Mouse (Mus musculus) heart, postnatal 4 days (tissue): ENCODE data around the gene Fam81a. TPM values are rescaled to one million over a fixed set of nuclear protein-coding genes. Genes with fewer than 3 reads are reported as not detected.
A peak's percentile ranks its signal among the peaks of the same experiment; 100 is the strongest.

Experiments used
- DNase-seq: peaks from one replicate; pipeline ENCODE4 v3.0.0; 2021
- total RNA-seq, 2 experiments: library from RNA; stranded (reverse); gene quantifications; 2 replicates each; pipeline ENCODE4 v1.2.3; 2021

The Fam81a gene
- 10 to 100 TPM; 25.4 to 28.1 TPM for total RNA-seq

DNA sequence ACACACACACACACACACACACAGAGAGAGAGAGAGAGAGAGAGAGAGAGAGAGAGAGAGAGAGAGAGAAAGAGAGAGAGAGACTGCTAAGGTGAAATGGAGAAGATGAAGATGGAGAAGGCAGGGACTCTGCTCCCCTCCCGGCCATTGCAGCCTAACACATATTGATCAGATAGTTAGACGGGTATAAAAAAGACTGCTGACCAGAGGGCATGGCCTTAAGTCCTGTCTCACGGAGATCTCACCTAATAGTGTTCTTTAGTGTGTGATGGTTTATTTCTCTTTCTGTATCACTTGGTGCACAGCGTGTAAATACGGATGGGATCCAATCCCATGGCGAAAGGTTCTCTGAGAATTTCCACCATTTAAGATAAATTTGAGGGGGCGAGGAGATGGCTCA is at the start of gene Fam81a:
Gene Fam81a (minus strand): TSS at position 101 of the 400 bp plus-strand sequence.
- no peak for DNase-seq

DNA sequence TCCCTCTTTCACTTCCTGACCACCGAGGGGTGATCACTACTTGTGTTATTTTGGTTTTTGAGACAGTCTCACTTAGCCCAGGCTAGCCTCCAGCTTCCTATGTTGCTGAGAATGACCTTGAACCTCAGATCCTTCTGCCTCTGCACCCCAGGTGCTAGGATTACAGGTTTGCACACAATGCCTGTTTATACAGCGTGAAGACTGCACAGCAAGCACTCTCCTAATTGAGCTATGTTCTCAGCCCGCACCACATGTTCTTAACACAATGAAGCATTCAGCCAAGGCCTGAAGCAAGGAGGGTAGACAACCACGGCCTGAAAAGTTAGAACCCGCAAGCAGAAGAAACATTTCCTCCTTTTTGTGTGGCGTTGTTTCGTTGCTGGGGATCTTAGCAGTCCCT is 40.3 kb upstream of the Fam81a start:
- DNase-seq = no peak

DNA sequence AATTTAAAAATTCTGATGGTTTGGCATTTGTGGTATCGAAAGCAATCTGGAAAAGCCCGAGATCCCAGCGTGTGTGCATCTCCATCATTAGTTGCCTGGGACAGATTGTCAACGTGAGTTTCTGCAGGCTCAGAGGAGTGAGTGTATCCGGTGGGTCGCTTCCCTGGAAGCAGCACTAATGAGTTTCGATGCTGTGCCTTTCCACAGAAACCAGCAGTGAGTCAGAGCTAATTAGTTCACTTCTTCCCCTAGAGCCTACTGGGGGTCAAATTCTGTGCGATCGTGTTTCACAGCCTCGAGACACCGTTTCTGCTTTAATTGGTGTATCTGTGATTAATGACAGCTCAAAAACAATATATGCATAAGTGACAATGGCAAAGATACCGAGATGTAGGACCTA is 39.4 kb upstream of the Fam81a start:
- DNase-seq = no peak

DNA sequence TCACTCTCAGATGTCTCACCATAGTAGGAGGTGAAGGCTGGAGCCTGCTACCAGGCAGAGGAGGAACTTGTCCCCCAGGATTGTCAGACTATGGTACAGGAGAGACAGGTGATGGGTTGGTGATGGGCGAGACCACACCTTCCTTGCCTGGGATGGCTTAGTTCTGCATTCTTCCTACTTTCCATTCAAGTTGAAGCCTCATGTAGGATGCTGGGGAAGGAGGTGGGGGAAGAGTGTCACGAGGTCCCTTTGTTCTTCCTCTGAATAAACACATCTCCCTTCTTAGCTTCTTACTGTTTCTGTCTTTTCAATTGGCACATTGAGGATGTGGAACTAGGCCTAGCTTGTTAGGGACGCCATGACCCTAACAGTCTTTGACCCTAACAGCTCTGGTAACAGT is 33.9 kb upstream of the Fam81a start:
- no peak for DNase-seq

DNA sequence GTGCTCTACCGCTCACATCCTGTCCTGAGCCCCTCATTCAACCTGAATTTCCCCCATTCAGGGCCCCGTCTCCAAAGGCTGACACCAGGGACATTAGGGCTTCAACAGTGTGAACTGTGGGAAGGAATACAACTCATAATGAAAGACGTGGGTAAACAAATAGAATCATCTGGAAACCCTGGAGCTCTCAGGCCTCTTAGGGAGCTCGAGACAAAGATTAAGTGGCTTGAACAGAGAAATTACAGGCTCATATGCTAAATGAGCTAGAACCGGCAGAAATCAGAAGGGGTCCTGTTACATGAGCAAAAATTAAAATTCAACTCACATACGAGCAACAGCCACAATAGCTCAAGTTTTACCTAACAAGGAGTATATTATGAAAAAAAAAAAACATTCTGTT is 32.5 kb upstream of the Fam81a start:
- no peak for DNase-seq

DNA sequence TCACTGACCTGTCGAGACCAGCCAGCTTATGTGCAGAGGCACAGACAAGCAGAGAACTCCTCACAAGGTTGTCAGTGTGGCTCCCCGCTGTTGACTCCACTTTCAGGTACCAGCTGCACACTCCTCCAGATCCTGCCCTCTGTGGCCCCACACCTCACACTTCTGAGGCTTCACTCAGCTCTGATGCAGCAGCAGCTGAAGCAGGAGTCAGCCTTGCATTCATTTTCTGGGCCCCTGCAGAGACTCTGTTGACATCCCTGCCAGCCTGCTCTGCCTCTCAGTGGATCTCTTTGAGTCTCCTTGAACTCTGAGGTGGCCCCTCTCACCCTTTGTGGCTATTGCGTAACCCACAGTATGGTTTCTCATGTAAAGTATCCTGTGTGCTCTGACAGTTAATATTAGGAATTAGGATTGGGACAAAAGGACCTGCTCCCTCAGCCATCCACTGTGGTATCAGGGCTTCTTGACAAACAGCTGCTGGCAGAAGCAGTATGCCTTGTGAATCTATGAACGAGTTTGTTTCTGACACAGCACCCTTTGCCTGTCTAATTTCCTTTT is 32.0 kb upstream of the Fam81a start:
- DNase-seq = no peak

DNA sequence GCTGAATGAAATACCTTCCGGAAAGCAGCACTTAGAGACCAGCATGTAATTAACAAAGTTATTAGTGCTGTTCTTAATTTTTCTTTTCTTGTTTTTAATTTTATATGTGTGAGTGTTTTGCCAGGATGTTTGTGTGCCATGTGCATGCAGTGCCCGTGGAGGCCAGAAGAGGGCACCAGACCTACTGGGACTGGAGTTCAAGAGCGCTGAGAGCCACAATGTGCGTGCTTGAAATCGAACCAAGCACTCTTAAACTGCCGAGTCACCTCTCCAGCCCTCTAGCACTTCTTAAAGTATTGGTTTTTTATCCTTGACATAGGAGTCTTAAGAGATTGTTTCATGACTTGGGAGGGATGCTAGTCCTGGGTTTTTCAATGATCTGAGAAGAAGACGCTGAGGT is 26.6 kb upstream of the Fam81a start:
- DNase-seq = peak; percentile 9

DNA sequence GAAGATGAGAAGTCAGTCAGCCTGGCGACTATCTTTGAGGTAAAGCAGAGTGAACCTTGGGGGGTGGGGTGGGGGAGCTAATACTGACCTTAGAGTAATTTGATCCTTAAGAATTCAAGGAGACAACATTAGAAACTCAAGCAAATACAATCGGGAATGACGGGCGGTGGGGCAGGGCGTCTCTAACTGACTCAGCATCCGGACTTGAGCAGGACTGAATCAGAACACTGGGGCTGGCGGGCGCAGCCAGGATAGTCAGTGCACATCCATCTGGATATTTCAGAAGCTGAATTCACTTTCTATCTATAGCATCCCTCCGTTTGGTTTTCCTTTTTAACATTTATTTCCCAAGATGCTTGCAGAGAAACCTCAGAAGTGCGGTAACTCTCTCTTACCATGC is 17.7 kb upstream of the Fam81a start:
- DNase-seq = no peak

DNA sequence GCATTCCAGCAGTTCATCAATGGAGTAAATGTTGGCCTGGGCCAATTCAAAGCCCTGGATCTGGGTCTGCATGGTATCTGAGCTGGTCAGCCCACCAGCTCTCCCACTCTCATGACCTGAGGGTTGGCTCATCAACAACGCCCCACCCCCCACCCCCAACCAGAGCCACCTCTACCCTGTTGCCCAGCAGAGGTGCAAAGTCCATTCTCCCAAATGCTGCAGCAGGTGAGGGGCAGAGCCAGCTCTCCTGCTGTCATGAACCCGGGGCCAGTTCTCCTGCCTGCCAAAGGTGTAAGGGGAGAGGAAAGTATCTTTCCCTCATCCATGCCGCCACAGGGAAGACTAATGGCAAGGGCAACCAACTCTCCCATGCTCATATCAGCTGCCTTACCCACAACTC is 5.3 kb upstream of the Fam81a start:
- DNase-seq = no peak

DNA sequence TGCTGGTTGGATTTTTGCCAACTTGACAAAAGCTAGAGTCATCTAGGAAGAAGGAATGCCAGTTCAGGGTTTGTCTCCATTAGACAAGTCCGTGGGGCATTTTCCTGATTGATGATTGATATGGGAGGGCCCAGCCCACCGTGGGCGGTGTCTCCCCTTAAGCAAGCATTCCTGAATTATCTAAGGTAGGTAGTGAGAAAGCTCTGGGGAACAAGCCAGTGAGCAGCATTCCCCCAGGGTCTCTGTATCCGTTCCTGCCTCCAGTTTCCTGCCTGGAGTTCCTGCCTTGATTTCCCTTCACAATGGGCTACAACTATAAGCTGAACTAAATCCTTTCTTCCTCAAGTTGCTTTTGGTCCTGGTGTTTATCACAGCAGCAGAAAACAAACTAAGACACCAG is 3.1 kb upstream of the Fam81a start:
- no peak for DNase-seq

DNA sequence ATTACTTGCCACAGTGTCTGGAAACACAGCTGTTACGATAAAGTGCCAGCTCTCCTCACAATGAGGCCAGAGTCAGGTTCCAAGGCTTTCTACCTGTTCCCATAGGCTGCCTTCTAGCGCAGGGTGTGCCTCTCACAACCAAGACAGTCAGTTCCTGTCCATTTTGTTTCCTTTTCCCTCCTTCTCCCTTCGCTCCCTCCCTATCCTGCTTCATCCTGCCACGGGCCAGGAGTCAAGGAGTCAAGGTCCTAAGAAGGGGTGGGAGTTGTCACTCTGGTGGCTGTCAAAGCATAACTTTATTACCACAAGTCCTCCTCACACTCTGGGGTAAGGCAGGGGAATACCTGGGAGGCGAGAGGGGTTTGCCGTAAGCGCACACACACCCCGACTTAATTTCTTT is 966 bp upstream of the Fam81a start:
- DNase-seq = no peak

DNA sequence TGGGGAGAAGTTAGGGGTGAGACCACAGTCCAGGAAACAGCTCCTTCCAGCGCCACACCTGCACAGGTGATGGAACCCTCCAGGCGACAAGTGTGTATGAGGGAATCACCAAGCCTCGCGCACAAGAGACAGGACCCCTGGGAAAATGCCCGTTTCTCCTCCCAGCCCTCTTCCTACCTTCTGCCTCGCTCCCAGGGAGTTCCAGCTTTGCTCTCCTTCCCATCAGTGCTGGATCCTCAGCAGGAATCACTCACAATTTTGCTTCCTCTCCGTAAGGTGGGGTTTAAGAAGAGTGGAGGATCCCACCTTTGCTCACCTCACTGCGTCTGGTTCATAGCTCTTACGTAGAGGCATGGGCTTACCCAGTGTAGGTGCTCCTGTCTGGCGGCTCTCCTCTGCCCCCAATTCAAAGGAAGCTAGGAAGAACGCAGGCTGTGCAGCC is 454 bp downstream of the Fam81a start:
- no peak for DNase-seq

DNA sequence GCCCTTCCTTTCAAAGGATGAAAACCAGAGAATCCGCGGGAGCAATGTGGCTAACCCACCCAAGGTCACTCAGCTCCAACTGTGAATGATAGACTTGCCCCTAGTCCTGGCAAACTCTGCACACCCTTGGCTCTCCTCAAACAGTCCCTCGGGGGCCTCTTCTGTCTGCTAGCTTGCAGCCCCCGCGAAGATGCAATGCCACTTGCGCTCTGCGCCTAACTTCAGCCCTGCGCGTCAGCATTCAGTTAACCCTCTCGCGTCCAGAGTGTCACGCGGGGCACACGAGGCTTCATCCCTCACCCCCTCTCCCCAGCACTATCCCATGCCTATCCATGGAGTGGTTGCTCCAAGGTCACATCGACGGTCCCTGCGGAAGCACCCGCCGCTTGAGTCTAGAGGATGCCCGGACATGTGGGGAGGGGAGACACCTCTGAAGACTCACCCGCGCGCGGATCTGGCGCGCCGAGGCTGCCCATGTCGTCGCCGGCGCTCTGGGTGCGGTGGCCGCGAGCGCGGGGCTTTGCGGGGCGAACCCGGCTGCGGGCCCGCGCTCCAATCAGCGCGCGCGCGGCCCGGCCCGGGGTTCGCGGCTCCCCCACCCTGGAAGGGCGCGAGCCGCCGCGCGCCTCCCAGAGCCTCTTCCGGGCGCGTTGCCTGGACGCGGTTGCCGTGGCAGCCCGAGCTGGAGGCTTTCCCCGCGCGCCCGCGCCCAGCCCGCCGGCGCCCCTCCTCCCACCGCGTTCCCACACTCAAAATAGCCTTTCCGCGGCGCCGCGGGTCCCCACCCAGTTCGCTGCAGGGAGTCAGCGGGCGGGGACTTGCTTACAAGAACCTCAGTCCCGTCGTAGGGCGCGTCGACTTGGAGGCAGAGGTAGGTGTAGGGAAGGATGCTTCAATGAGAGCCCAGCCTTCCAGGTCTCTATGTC is 1.2 kb downstream of the Fam81a start:
- peak; percentile 76 for DNase-seq

DNA sequence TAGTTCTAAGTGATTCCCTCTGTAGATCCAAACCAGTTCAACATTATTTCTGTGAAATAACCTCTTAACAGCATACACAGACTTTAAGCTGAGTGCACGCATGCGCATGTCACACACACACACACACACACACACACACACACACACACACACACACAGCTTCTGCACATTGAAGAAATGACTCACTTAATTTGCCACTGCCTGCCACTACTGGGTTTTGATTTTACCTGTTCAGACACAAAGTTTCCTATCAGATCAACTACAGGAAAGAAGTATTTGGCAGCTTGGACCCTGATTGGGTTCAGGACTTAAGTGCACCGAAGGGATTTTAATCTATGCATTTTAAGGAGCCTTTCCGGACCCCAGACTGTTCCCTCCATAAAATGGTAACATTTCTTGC is 2.0 kb downstream of the Fam81a start:
- DNase-seq = no peak

DNA sequence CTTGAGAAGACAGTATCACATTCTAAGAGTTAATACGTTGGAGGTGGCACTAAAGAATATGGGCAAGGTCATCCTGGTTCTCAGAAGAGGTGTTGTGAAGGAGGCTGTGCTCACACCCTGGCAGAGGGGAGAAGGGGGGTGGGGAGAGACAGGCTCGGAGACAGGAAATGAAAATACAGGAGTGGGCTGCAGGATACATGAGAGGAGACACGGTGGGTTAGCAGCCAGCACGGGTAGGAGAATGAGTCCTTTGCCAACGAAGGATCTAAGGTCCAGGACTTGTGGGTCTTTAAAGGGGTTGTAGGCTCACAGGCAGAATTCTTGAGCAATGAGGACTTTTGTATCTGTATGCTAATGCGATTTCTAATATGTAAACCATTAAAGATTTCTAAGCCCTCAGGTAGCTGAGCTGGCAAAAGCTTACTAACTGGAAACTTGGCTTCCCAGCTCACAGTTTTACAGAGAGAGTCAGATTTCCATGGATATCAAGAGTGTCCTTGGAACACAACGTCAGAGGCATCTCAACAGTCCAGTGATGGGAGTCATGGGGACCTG is 3.0 kb downstream of the Fam81a start:
- DNase-seq = no peak

DNA sequence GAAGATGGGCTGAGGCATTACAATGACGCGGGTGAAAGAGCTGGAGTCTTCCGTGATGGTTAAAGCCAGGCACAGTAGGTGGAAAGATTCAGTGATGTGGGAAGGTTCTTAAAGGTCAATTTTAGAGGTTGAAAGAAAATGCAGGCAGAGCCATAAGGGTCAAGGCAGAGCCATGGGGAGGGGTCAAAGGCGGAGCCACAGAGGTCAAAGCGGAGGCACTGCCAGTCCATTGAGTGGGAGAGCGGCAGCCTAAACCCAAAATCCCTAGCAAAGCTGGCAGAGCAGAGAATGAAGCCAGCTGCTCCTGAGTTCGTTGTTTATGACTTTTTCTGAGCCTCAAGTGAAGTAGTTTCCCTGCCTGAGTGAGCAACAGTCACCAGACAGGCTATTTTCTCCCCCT is 3.8 kb downstream of the Fam81a start:
- no peak for DNase-seq

DNA sequence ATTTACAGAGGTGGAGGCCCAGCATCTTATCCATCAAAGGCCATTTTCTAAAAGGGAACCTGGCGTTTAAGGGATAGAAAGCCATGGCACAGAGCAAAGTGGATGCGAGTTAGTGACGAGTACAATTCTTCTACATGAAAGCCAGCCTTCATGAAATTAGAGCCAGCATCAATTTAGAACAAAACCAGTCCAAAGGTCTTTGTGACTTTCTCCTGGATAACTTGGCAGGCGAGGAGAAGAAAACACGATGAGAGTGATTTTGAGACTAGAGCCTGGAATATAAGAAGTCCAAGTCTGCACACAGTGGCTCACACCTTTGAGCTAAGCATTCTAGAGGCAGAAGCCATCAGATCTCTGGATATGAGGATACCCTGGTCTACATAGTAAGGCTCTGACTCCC is 4.4 kb downstream of the Fam81a start:
- DNase-seq = no peak

DNA sequence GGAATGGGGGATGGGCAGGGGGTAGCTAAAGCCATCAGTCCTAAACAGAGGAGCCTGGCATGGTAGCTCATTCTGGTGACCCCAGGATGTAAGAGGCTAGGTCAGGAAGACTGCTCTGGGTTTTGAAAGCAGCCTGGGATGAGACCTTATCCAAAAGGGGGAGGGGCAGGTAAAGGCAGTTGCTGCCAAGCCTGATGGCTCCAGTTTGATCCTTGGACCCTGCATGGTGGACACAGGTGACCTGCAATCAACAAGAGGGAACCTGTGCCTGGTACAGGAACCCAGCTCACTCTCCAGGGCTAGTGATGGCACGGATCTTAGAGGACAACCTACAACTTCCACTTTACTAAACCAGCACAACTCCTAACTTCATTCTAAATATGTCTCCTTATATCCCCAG is 7.2 kb downstream of the Fam81a start:
- DNase-seq = no peak

DNA sequence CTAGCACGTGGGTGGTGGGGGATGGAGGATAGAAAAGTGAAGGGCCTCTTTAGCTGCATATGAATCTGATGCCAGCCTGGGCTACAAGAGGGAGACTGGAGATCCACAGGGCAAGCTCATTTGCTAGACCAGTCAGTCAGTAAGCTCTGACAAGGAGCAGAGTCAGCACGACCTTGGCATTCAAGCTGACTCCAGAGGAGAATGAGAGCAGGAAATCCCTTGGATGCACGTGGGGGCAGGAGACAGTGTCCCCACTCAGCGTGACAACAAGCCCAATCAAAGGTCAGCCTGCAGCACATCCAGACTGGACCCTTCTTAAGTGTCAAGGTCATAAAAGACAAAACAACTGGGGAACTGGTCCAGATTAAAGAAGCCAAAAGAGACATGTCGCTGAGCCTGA is 7.6 kb downstream of the Fam81a start:
- DNase-seq = no peak

DNA sequence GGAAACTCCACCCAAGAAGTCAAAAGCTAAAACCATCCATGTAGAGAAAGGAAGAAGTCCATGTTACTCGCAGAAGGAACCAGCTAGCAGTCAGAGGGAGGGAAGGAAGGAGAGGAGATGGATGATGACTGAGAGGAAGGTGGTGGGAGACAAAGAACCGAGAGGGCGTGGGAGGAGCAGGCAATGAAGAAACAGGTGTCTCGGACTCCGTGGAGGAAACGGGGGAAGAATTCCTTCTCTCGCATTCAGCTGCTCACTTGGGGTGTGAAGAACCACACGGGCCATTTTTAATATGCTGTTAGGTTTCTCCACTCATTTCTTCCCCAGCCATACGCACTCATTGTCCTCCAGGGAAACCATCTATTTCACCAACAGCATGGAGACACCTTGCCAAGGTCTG is 8.1 kb downstream of the Fam81a start:
- no peak for DNase-seq

DNA sequence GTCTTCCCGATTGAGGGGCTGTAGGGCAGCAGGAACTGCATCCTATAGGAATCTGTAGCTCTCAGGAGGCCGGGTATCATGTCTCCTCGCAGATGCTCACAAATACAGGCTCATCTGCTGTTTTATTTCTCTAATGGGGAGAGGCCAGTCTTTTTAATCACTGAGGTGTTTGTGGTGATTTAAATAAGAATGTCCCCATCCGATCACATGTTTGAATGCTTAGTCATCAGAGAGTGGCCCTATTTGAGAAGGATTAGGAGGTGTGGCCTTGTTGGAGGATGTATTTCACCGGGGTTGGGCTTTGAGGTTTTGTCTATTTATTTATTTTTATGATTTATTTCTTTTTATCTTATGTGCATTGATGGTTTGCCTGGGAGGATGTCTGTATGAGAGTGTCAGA is 11.6 kb downstream of the Fam81a start:
- no peak for DNase-seq

DNA sequence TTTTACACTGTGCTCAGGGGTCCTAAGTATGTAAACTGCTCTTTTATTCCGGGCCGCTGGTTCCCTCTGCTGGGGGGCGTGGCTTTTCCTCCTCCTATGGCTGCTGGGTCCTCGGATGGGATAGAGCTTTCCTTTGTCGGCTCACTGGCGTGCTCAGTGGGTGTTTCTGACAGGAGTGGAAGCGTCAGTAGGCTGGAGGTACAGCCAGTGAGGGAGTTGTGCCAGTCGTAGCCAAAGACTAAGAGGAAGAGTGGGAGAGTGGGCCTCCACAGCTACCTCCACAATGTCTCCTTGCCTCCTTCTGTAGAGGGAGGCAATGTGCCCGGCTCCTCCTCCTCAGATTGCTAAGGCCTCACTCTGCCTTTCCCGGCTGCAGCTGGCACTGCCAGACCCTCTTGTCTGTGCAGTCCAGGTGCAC is 30.5 kb downstream of the Fam81a start:
- no peak for DNase-seq

DNA sequence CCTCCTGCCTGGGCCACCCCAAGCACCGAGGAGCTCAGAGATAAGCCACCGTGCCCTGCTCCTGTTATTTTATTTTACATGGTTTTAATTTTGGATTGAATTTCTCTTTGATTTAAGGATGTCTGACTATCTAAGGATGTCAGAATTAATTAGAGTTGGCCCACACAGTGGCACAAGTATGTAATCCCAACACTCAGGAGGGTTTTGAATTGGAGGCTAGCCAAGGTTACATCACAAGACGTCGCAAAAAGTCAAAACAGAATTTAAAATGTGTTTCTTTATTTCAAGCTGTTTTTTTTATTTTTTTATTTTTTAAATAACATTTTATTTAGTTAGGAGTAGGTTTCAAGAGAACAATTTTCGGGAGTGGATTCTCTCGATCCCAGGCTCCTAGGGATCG is 31.5 kb downstream of the Fam81a start:
- DNase-seq = no peak

DNA sequence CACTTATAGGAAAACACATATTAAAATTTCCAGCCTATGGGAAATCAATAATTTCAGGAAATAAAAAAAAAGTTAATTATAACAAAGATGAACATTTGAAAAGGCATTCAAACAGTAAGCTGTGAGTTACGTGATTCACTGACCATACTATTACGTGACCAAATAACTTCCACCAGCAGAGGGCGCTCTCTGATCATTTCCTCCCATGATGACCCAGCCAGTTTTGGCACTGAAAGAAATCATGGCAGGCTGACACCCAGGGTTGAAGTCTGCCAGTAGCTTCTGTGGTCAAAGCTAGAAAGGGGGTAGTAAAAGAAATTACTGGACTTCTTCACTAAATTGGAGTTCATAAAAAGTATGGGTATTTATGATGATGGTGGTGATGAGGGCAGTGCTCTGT is 33.1 kb downstream of the Fam81a start:
- peak; percentile 91 for DNase-seq
